Mouse (Mus musculus): ENCODE results near the gene Rpl10-ps3. TPM values are rescaled to one million over a fixed set of nuclear protein-coding genes. Genes with fewer than 3 reads are reported as not detected.

The Rpl10-ps3 gene
- polyA plus RNA-seq (2021; fragmentation: Nextera tagmentation) = 19.5 and 28.2 TPM in 2 replicates
- long read RNA-seq, experiment 1, transcript Rpl10-ps3-201 (1 exons, 768 nt) = major isoform, 216 of 216 reads
- long read RNA-seq, experiment 1, partial matches to known transcripts = 0 of 216 reads
- long read RNA-seq, experiment 1, other reads (novel, unspliced or antisense) = 0 of 216 reads
- long read RNA-seq, experiment 2, transcript Rpl10-ps3-201 (1 exons, 768 nt) = major isoform, 881 of 884 reads
- long read RNA-seq, experiment 2, partial matches to known transcripts = 0 of 884 reads
- long read RNA-seq, experiment 2, other reads (novel, unspliced or antisense) = 3 of 884 reads

DNA sequence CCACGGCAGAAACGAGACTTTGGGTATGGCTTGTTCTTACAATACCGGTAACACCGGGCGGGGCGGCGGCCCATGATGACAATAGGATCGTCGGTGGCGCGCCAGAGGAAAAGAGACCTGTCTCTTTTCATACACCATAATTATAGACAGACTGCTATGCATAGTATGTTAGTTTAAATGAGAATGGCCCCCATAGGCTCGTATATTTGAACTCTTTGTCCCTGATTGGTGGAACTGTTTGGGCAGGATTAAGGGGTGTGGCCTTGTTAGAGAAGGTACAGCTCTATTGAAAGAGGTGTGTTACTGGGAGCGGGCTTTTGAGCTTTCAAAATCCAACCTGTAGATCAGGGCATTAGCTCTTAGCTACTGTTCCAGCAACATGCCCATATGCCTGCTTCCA is at the start of gene Rpl10-ps3:
Gene Rpl10-ps3, minus strand, starts transcription at position 101 of the 400 bp plus-strand sequence.

Other genes with a start within 250 kb of the Rpl10-ps3 start
- 0.13 TPM in 1 of 2 replicates, not detected in the other for gene Plet1, start 149.6 kb upstream of the Rpl10-ps3 start, polyA plus RNA-seq (2021; fragmentation: Nextera tagmentation)
- gene Pts, start 183.8 kb upstream of the Rpl10-ps3 start, polyA plus RNA-seq (2021; fragmentation: Nextera tagmentation) = 97.6 and 116 TPM in 2 replicates
- gene Il18, start 209.9 kb upstream of the Rpl10-ps3 start, polyA plus RNA-seq (2021; fragmentation: Nextera tagmentation) = 64.3 and 75.2 TPM in 2 replicates
- 3.0 and 3.4 TPM in 2 replicates for gene Bco2, start 210.2 kb upstream of the Rpl10-ps3 start, polyA plus RNA-seq (2021; fragmentation: Nextera tagmentation)
- gene Tex12, start 216.4 kb upstream of the Rpl10-ps3 start, polyA plus RNA-seq (2021; fragmentation: Nextera tagmentation) = not detected in 2 replicates